Mouse (Mus musculus) retina, adult 2 months (tissue): ENCODE results near the gene Taf10.
A peak's percentile ranks its signal among the peaks of the same experiment; 100 is the strongest.
"Not testable (repeated sequence)": the region's sequence is repeated elsewhere in the genome, so short reads cannot be mapped to it uniquely, and the experiment has no call there.

ENCODE experiments used
- DNase-seq: peaks from one replicate; pipeline ENCODE4 v3.0.0-alpha.2; 2012; ENCODE audit warnings: low read depth, low spot score

Gene Taf10

GRCm38 (mm10) chr7:105752716-105753115 is 8.6 kb upstream of the Taf10 start:
- no peak for DNase-seq

- DNase-seq: peak; percentile 89
Observed at GRCm38 (mm10) chr7:105751491-105752433, 7.6 kb upstream of the Taf10 start, which contains the start of gene Tpp1. TSS of gene Tpp1 (minus strand) at chr7:105752235.

- no peak for DNase-seq
Observed at GRCm38 (mm10) chr7:105747776-105748175, 3.6 kb upstream of the Taf10 start.

GRCm38 (mm10) chr7:105743246-105743925 is 775 bp downstream of the Taf10 start:
- DNase-seq: not testable (repeated sequence)

GRCm38 (mm10) chr7:105742539-105743215 is 1.5 kb downstream of the Taf10 start:
- not testable (repeated sequence) for DNase-seq

- no peak for DNase-seq
Observed at GRCm38 (mm10) chr7:105741978-105742377, 2.2 kb downstream of the Taf10 start.

- no peak for DNase-seq
Observed at GRCm38 (mm10) chr7:105740851-105741250, 3.3 kb downstream of the Taf10 start.

GRCm38 (mm10) chr7:105740089-105740795 is 3.9 kb downstream of the Taf10 start:
- DNase-seq: no peak

- no peak for DNase-seq
Observed at GRCm38 (mm10) chr7:105738948-105739347, 5.2 kb downstream of the Taf10 start.

- no peak for DNase-seq
Observed at GRCm38 (mm10) chr7:105738286-105738685, 5.9 kb downstream of the Taf10 start.

- no peak for DNase-seq
Observed at GRCm38 (mm10) chr7:105737648-105738047, 6.5 kb downstream of the Taf10 start.

- DNase-seq: no peak
Observed at GRCm38 (mm10) chr7:105736911-105737521, 7.1 kb downstream of the Taf10 start, which contains the start of gene Rrp8. TSS of gene Rrp8 (minus strand) at chr7:105737385.

GRCm38 (mm10) chr7:105736264-105736901 is 7.8 kb downstream of the Taf10 start, which contains the start of gene Ilk:
TSS of gene Ilk (plus strand) at chr7:105736592.
- peak; percentile 82 for DNase-seq

- not testable (repeated sequence) for DNase-seq
Observed at GRCm38 (mm10) chr7:105735464-105735863, 8.7 kb downstream of the Taf10 start.

- no peak for DNase-seq
Observed at GRCm38 (mm10) chr7:105734826-105735225, 9.3 kb downstream of the Taf10 start.

GRCm38 (mm10) chr7:105733836-105734235 is 10.3 kb downstream of the Taf10 start:
- DNase-seq: no peak

GRCm38 (mm10) chr7:105728701-105729428 is 15.3 kb downstream of the Taf10 start:
- no peak for DNase-seq

- DNase-seq: no peak
Observed at GRCm38 (mm10) chr7:105726980-105727325, 17.2 kb downstream of the Taf10 start.

- DNase-seq: no peak
Observed at GRCm38 (mm10) chr7:105726144-105726979, 17.8 kb downstream of the Taf10 start.
